Mouse (Mus musculus) G1E (cell line): Measurements from ENCODE around the gene Shmt2. TPM values are rescaled to one million over a fixed set of nuclear protein-coding genes. Genes with fewer than 3 reads are reported as not detected.

ENCODE experiments used
- ATAC-seq: 2 replicates; pipeline ENCODE4 v1.8.0; 2016; ENCODE audit warnings: mild to moderate bottlenecking; ENCODE audit not compliant: insufficient number of reproducible peaks, poor library complexity, low FRiP score, severe bottlenecking; ENCODE audit errors: extremely low read depth
- DNase-seq: peaks from one replicate; pipeline ENCODE4 v3.0.0; 2012; ENCODE audit warnings: low spot score
- H3K27me3 ChIP-seq: 2 replicates; pipeline ENCODE4 v1.6.1; 2012; ENCODE audit warnings: mild to moderate bottlenecking, low read length, inconsistent platforms; ENCODE audit not compliant: insufficient read depth
- H3K36me3 ChIP-seq: replicated peaks from 2 replicates; pipeline ENCODE3; 2012; ENCODE audit warnings: mild to moderate bottlenecking, inconsistent platforms
- H3K4me1 ChIP-seq: 2 replicates; pipeline ENCODE4 v1.6.1; 2012; ENCODE audit warnings: low read depth, low read length, inconsistent platforms, mixed read lengths; ENCODE audit not compliant: insufficient read depth
- H3K4me3 ChIP-seq: 2 replicates; pipeline ENCODE4 v1.5.1; 2012; ENCODE audit warnings: low read depth, mild to moderate bottlenecking, inconsistent platforms, low read length, moderate library complexity, mixed read lengths
- H3K9me3 ChIP-seq: replicated peaks from 2 replicates; pipeline ENCODE4 v1.6.1; 2012; ENCODE audit warnings: inconsistent platforms
- CTCF ChIP-seq: IDR thresholded peaks from 2 replicates; pipeline ENCODE4 v1.5.1; 2012; ENCODE audit warnings: low read depth, low read length, inconsistent platforms, mixed read lengths
- GATA1 ChIP-seq: IDR thresholded peaks from 2 replicates; pipeline ENCODE4 v1.6.1; 2012; ENCODE audit warnings: borderline replicate concordance, low read length, inconsistent platforms, mixed read lengths
- GATA2 ChIP-seq: IDR thresholded peaks from 2 replicates; pipeline ENCODE4 v1.6.1; 2012; ENCODE audit warnings: low read depth, low read length, inconsistent platforms, borderline replicate concordance
- POLR2AphosphoS5 ChIP-seq: IDR thresholded peaks from 2 replicates; pipeline ENCODE4 v1.6.1; 2012; ENCODE audit warnings: low read depth, low read length, inconsistent platforms; ENCODE audit not compliant: insufficient replicate concordance
- TAL1 ChIP-seq: conservative IDR thresholded peaks from 2 replicates; pipeline ENCODE4 v1.6.1; 2012; ENCODE audit warnings: low read depth, low read length, inconsistent platforms, mixed read lengths
- polyA plus RNA-seq: library from polyadenylated mRNA; stranded (reverse); fragments of >175 nt; gene quantifications from 2 replicates; pipeline ENCODE4 v1.2.3, GENCODE M21; 2012
- total RNA-seq, 2 experiments: library from RNA; stranded (forward) in 1 of 2; stranded (reverse) in 1 of 2; fragments of 200-1000 nt in 1 of 2; fragments of >200 nt in 1 of 2; fragmentation: Nextera tagmentation in 1 of 2; gene quantifications; 2 replicates each; pipeline ENCODE4 v1.2.3; 2014 to 2017

The Shmt2 gene
- total and polyA plus RNA-seq, 3 experiments: 238 to 702 (median 338) TPM

GRCm38 (mm10) chr10:127536586-127537314 lies 14.5 kb upstream of the Shmt2 start:
- TF ChIP-seq POLR2AphosphoS5: no peak
- no peak for TF ChIP-seq GATA1
- no peak for TF ChIP-seq CTCF
- no peak for TF ChIP-seq GATA2
- TF ChIP-seq TAL1: no peak
- DNase-seq: no peak

GRCm38 (mm10) chr10:127534929-127535384 lies 12.7 kb upstream of the Shmt2 start:
- Histone ChIP-seq H3K36me3 (no peaks in the 10 kb centered on the region), H3K4me1 (peaks cover 49% of the 10 kb centered on the region), H3K27me3 (peaks cover 84% of the 10 kb centered on the region), H3K4me3 (peak overlapping the region; percentile 44; the same call in 1 of the 2 replicates), H3K9me3 (no peaks in the 10 kb centered on the region)
- TF ChIP-seq GATA2: no peak
- TF ChIP-seq TAL1: no peak
- TF ChIP-seq POLR2AphosphoS5: no peak
- no peak for TF ChIP-seq CTCF
- TF ChIP-seq GATA1: no peak
- DNase-seq (no peak), ATAC-seq (no peak)

More at GRCm38 (mm10) chr10:127536586-127537314, 14.5 kb upstream of the Shmt2 start:
- H3K27me3 ChIP-seq: peaks cover 84% of the 10 kb centered on the region
- H3K36me3 ChIP-seq: no peaks in the 10 kb centered on the region
- ATAC-seq: no peak
- H3K9me3 ChIP-seq: no peaks in the 10 kb centered on the region
- no peak overlapping the region for H3K4me3 ChIP-seq
- H3K4me1 ChIP-seq: peaks cover 46% of the 10 kb centered on the region

GRCm38 (mm10) chr10:127534036-127534928 lies 12.0 kb upstream of the Shmt2 start, which contains the start of gene Nxph4:
TSS of gene Nxph4 (minus strand) at chr10:127534559.
- DNase-seq (no peak), ATAC-seq (no peak)
- Histone ChIP-seq H3K4me1 (peaks cover 44% of the 10 kb centered on the region), H3K27me3 (peaks cover 84% of the 10 kb centered on the region), H3K9me3 (no peaks in the 10 kb centered on the region), H3K36me3 (no peaks in the 10 kb centered on the region), H3K4me3 (peak within 1 kb of the TSS; percentile 65; the same call in 1 of the 2 replicates)
- TF ChIP-seq POLR2AphosphoS5 (no peak), TAL1 (no peak), GATA1 (no peak), GATA2 (no peak), CTCF (no peak)

DNA sequence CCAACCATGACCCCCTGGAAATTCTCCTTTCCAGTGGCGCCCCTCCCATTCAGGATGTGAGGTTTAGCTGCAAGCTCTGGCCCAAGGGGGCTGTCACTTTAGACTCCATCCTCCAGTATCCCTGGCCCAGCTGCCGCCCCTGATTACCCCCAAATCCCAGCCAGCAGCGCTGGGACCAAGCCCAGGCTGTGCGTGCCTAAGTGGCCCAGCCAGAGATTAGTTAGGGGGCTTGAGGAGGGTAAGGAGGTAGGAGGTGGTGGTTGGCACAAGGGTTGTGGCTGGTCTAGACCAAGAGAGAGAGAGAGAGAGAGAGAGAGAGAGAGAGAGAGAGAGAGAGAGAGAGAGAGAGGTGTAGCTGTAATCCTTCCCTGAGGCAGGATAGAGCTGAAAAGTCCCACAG lies 9.3 kb upstream of the Shmt2 start:
- no peak overlapping the region for H3K4me3 ChIP-seq
- H3K4me1 ChIP-seq: peaks cover 31% of the 10 kb centered on the region

GRCm38 (mm10) chr10:127530945-127531344 lies 8.7 kb upstream of the Shmt2 start:
- no peak for ATAC-seq

More for the DNA sequence above, 9.3 kb upstream of the Shmt2 start:
- no peak for TF ChIP-seq POLR2AphosphoS5
- TF ChIP-seq GATA1: no peak
- no peak for TF ChIP-seq CTCF
- TF ChIP-seq GATA2: no peak
- no peak for TF ChIP-seq TAL1
- Histone ChIP-seq H3K27me3 (peaks cover 99% of the 10 kb centered on the region), H3K36me3 (no peaks in the 10 kb centered on the region), H3K9me3 (peaks cover 13% of the 10 kb centered on the region)
- ATAC-seq (no peak), DNase-seq (no peak)

GRCm38 (mm10) chr10:127527481-127527880 lies 5.2 kb upstream of the Shmt2 start:
- Histone ChIP-seq H3K36me3 (no peaks in the 10 kb centered on the region), H3K4me3 (no peak overlapping the region), H3K4me1 (peaks cover 33% of the 10 kb centered on the region), H3K27me3 (peaks cover 82% of the 10 kb centered on the region), H3K9me3 (peaks cover 18% of the 10 kb centered on the region)
- DNase-seq (no peak), ATAC-seq (no peak)
- TF ChIP-seq CTCF (no peak), POLR2AphosphoS5 (no peak), GATA2 (no peak), TAL1 (no peak), GATA1 (no peak)

More at GRCm38 (mm10) chr10:127530945-127531344, 8.7 kb upstream of the Shmt2 start:
- no peak for DNase-seq
- Histone ChIP-seq H3K4me1 (peaks cover 28% of the 10 kb centered on the region), H3K36me3 (no peaks in the 10 kb centered on the region), H3K9me3 (peaks cover 18% of the 10 kb centered on the region), H3K4me3 (no peak overlapping the region), H3K27me3 (peaks cover 99% of the 10 kb centered on the region)
- TF ChIP-seq CTCF (no peak), POLR2AphosphoS5 (no peak), TAL1 (no peak), GATA2 (no peak), GATA1 (no peak)
